Mouse (Mus musculus) brain, embryonic 14.5 days (tissue): ENCODE measurements at regions not wholly inside any gene's neighbourhood (a gene's known extent, or its start where the extent isn't known, plus 50 kb on each side); places are given as distances from the start of the nearest gene placed in this dataset.

ENCODE experiments used
- CTCF ChIP-seq: fragments of 200-500 bp; IDR thresholded peaks from 2 replicates; pipeline ENCODE4 v1.5.1; 2012; ENCODE audit warnings: inconsistent platforms, mild to moderate bottlenecking, moderate library complexity, borderline replicate concordance; ENCODE audit not compliant: insufficient read depth, insufficient read length; ENCODE audit errors: extremely low read depth
- POLR2A ChIP-seq: fragments of 200-500 bp; IDR thresholded peaks from 2 replicates; pipeline ENCODE4 v1.6.1; 2012; ENCODE audit warnings: mild to moderate bottlenecking, inconsistent platforms, borderline replicate concordance; ENCODE audit not compliant: poor library complexity, insufficient read depth, insufficient read length, severe bottlenecking; ENCODE audit errors: extremely low read depth

DNA sequence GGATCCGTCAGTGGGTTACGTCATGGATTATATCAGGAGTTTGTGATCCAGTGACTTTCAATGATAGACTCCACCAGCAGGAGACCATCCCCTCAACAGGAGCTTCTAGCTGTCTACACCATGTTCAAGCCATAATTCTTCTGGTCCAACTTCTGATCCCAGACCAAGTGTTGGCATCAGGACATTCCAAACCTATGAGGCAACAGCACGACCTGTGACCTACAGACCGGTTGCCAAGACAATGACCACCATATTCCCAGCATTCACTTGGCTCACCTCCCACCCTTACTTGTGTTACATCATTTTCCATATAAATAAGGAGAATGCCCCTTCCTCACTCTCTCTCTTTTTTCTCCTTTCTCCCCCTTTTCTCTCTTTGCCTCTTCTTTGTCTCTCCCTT is 113.6 kb downstream of the Bcl2l11 start:
- TF ChIP-seq CTCF (no peak), POLR2A (no peak)
